Mouse (Mus musculus): ENCODE results near the gene Ush1c. TPM values are rescaled to one million over a fixed set of nuclear protein-coding genes. Genes with fewer than 3 reads are reported as not detected.

Gene Ush1c
- polyA plus RNA-seq, 1 experiment, result not detected

DNA sequence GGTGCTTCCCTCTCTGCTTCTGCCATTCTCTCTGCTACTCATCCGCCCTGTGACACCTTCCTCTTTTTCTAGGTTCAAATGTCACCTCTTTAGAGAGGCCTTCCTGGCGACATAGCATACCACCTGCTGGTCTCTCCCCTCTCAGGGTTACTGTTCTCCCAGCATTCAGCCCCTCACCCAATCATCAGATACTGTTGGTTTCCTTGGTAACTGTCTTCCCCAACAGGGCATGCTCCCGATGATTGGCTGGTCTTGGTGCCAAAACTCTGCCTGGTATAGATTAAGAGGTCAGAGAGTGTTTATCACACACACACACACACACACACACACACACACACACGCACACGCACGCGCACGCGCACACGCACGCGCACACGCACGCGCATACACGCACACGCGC lies 2.4 kb downstream of the Ush1c start:
- Histone ChIP-seq H3K4me1 (ENCODE audit: control insufficient read depth, insufficient read depth, insufficient read length, low read length) (no peaks in the 10 kb centered on the region), H3K27ac (replicated peaks; ENCODE audit: low read depth, low read length) (no peak overlapping the region), H3K4me3 (ENCODE audit: insufficient read depth, low read depth, low read length) (no peak overlapping the region)

DNA sequence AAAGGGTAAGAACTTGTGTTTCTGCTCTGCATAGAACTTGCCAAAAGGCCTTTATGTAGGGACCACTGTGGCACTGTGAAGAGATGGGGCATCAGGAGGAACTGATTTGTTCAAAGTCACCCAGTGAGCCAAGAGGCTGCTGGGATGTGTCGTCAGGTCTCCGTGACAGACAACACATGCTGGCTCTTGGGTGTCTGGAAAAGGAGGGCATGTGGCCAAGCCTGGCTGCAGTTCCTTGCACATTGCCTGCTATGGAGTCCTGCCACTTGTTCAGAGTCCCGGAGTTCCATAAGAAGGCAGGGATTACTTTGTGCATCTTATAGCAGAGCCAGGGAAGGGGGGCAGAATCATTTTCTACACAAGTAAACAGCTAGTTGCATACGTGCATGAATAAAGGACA lies 11.4 kb downstream of the Ush1c start:
- no peak overlapping the region for H3K27ac ChIP-seq (replicated peaks; ENCODE audit: low read depth, low read length)
- H3K4me1 ChIP-seq (ENCODE audit: control insufficient read depth, insufficient read depth, insufficient read length, low read length), result no peaks in the 10 kb centered on the region
- H3K4me3 ChIP-seq (ENCODE audit: insufficient read depth, low read depth, low read length), result no peak overlapping the region

DNA sequence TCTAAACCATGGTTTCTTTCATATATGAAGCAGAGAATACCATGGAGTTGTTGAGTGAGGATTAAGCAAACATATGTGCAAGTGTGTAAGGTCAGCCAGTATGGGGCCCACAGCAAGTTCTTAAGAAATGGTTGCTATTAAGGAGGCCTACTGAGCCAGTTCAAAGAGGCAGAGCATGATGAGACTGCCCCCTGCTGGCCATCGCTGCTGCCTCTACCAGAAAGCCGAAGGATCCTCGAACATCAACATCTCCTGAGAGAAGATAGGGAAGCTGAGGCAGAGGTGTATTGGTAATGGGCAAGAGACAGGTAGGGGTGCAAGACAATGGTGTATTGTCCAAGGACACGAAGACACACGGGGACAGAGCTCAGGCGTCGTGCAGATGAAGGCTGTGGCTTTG lies 12.1 kb downstream of the Ush1c start:
- no peaks in the 10 kb centered on the region for H3K4me1 ChIP-seq (ENCODE audit: control insufficient read depth, insufficient read depth, insufficient read length, low read length)
- no peak overlapping the region for H3K4me3 ChIP-seq (ENCODE audit: insufficient read depth, low read depth, low read length)
- no peak overlapping the region for H3K27ac ChIP-seq (replicated peaks; ENCODE audit: low read depth, low read length)

DNA sequence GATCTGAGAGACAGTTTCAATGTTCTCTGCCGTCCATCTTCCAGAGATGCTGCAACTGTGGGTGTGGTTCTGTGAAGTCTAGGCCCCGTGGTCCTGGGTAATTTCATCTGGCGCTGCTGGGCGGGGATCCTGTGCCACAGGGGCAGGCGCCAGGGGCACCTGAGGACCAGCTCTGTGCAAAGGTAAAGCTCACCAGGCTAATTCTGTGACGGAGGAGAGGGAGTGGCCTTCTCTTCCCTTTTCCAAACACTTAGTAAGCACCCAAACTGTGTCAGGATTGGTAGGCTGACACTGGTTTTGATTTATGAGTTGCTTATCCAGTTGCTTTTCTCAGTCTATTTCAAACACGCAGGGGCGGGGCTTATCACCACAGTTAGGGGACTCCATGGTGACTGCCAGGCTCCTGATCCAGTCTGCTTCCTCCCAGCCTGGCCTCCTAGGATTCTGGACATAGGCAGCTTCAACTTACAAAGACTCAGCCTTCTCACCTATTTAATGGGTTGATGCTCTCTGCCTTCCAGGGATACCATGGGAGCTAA lies 17.6 kb downstream of the Ush1c start:
- Histone ChIP-seq H3K4me1 (ENCODE audit: control insufficient read depth, insufficient read depth, insufficient read length, low read length) (no peaks in the 10 kb centered on the region), H3K27ac (replicated peaks; ENCODE audit: low read depth, low read length) (no peak overlapping the region), H3K4me3 (ENCODE audit: insufficient read depth, low read depth, low read length) (no peak overlapping the region)

DNA sequence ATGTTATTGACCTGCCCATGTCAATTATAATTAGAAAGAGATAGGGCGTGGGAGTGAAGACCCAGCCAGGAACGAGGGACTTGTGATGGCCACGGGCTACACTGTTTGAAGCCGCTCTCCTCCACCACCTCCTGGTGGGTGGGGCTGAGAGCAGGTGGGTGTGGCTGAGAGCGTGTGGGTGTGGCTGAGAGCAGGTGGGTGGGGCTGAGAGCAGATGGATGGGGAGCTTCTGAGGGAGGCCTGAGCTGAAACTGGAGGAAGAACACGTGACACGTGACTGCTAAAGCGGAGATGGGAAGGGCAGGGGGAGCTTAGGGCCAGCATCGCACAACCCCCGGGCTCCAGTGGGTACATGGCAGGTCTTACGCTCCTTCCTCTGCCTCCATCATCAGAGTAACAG lies 19.9 kb downstream of the Ush1c start:
- Histone ChIP-seq H3K4me1 (ENCODE audit: control insufficient read depth, insufficient read depth, insufficient read length, low read length) (no peaks in the 10 kb centered on the region), H3K4me3 (ENCODE audit: insufficient read depth, low read depth, low read length) (no peak overlapping the region), H3K27ac (replicated peaks; ENCODE audit: low read depth, low read length) (no peak overlapping the region)

DNA sequence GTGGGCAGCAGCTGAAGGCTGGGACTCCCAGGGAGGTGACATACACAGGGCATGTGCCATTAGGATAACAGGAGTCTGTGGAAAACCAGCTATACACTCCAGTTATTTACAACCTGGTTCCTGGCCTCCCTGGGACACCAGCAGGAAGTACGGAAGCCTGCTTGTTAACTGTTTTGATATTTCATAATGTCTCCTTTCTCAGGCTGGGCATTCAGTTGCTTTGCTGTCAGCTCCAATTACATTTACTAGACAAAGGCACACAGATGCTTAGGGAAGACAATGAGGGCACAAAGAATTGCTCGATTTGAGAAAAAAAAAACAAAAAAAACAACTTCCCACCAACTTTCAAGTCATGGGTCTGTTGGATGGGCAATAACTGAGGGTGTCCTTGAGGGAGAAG lies 21.8 kb downstream of the Ush1c start:
- Histone ChIP-seq H3K4me1 (ENCODE audit: control insufficient read depth, insufficient read depth, insufficient read length, low read length) (no peaks in the 10 kb centered on the region), H3K27ac (replicated peaks; ENCODE audit: low read depth, low read length) (no peak overlapping the region), H3K4me3 (ENCODE audit: insufficient read depth, low read depth, low read length) (no peak overlapping the region)

DNA sequence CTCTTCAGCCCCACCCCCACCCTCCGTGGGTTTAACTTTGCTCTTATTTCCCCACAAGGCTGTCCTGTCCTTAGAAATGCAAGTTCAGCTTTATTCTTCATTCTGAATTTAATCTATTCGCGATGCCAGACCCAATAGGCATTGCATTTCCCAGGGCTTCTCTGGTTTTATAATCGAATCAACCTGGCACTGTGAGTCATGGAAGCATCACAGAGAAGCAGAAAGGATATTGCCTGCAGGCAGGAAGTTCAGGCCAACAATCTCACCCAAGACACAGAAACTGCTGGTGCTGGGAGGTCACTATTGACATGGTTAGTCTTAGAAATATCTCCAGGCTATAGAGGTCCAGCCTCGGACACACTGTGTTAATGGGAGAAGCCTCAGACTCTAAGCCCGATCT lies 28.0 kb downstream of the Ush1c start:
- Histone ChIP-seq H3K4me3 (ENCODE audit: insufficient read depth, low read depth, low read length) (no peak overlapping the region), H3K27ac (replicated peaks; ENCODE audit: low read depth, low read length) (no peak overlapping the region), H3K4me1 (ENCODE audit: control insufficient read depth, insufficient read depth, insufficient read length, low read length) (no peaks in the 10 kb centered on the region)

DNA sequence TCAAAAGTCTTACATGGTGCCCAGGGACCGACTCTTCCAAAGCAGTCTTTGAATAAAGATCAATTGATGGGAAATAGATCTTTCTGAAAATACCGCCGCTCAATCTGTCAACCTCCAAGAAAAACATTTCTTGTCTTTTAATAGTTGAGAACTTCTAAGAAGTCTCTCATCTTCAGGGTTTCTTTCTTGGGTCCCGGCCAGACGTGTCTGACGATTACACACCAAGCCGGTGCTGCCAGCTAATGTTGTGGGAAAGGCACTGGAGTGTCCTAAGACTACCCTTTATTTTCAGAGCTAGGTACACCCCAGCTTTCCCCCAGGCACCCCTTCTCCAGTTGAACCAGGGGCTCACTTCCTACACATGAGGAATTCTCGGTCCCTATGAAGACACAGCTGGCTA lies 30.2 kb downstream of the Ush1c start:
- Histone ChIP-seq H3K4me1 (ENCODE audit: control insufficient read depth, insufficient read depth, insufficient read length, low read length) (no peaks in the 10 kb centered on the region), H3K4me3 (ENCODE audit: insufficient read depth, low read depth, low read length) (no peak overlapping the region), H3K27ac (replicated peaks; ENCODE audit: low read depth, low read length) (no peak overlapping the region)

DNA sequence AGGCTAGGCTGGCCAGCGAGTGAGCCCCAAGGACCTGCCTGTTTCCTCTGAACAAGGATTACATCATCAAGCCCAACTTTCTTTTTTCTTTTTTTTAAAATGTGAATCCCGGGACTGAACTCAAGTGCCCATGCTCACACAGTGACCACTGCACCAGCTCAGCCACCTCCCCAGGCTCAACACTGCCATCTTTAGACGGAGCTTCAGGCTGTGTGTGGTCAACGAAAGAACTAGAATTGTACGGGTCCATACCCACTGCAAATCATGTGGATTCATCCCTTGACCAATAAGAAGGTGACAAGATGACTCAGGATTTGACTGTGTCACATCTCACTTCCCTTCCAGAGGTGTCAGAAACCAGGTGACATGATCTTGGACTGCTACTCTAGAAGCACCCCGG lies 33.5 kb downstream of the Ush1c start:
- Histone ChIP-seq H3K4me3 (ENCODE audit: insufficient read depth, low read depth, low read length) (no peak overlapping the region), H3K27ac (replicated peaks; ENCODE audit: low read depth, low read length) (no peak overlapping the region), H3K4me1 (ENCODE audit: control insufficient read depth, insufficient read depth, insufficient read length, low read length) (no peaks in the 10 kb centered on the region)

DNA sequence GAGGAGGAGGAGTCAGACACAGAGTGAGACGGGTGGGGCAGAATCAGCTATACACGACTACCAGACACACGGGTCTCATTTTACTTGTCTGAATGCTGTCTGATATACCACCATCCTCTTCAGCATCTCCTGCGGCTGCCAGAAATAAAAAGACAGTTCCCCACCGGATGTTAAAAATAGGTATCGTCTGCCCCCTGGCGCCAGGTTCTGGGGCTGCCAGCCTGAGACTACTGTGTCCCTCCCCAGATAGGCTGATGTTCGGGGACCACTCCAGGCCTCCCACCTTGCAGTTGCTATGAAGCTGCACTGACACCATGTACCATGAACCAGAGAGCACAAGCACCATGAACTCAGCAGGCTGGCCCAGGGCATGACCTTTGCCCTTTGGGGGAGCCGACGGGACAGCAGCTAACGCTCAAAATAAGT lies 34.2 kb downstream of the Ush1c start:
- Histone ChIP-seq H3K4me3 (ENCODE audit: insufficient read depth, low read depth, low read length) (no peak overlapping the region), H3K27ac (replicated peaks; ENCODE audit: low read depth, low read length) (no peak overlapping the region)

DNA sequence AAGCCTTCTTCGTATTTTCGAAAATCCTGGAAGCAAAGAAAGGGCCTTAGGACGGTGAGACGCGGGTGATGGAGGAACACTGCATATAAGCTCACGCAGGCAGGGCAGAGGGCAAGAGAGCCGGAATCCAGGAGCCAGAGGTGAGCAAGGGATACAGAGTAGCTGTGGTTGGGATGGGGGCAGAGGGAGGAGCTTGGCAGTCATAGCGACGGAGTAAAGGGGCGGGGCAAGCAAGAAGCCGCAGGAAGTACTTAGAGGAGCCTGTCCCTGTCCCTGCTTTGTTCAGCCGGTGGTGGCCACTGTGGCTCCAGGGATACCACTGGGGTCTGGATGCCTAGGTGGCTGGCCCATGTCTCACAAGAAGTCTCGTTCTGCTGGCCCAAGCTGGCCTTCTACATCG lies 36.7 kb downstream of the Ush1c start:
- no peak overlapping the region for H3K27ac ChIP-seq (replicated peaks; ENCODE audit: low read depth, low read length)
- H3K4me1 ChIP-seq (ENCODE audit: control insufficient read depth, insufficient read depth, insufficient read length, low read length), result no peaks in the 10 kb centered on the region
- no peak overlapping the region for H3K4me3 ChIP-seq (ENCODE audit: insufficient read depth, low read depth, low read length)

More for the DNA sequence above, 34.2 kb downstream of the Ush1c start:
- no peaks in the 10 kb centered on the region for H3K4me1 ChIP-seq (ENCODE audit: control insufficient read depth, insufficient read depth, insufficient read length, low read length)

DNA sequence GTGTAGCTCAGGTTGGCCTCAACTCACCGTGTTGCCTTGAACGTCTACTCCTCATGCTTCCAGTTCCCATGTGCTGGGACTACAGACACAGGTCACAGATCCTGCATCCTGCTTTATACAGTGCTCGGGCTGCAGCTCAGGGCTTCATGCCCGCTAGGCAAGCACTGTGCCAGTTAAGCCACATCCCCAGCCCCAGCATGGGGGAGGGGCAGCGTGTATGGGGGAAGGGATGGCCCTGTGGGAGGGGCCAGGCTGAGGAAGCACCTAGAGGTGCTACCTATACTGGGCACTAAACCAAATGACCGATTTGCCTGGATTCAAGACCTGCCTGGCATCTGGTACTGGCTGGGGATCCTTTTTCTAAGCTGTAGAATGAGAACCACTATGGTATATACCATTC lies 38.3 kb downstream of the Ush1c start:
- Histone ChIP-seq H3K4me3 (ENCODE audit: insufficient read depth, low read depth, low read length) (no peak overlapping the region), H3K27ac (replicated peaks; ENCODE audit: low read depth, low read length) (no peak overlapping the region), H3K4me1 (ENCODE audit: control insufficient read depth, insufficient read depth, insufficient read length, low read length) (no peaks in the 10 kb centered on the region)

DNA sequence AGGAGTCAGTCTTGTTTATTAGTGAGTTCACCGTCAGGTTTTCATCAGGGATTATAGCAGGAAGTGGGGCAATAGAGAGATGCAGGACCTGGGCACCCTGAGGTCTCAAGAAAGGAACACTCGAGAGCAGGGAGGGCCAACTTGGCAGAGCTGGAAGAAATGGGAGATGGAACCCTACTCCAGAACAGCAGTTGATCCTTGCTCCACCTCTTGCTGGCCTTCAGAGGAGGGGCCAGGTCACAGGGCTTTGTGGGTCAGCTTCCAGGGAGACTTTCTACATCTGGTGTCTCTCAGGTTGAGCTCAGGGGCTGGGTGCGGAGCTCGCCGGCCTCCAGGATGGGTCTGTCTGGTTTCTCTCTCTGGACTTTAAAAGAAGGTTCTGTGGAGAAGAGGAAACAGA lies 42.9 kb downstream of the Ush1c start:
- no peak overlapping the region for H3K27ac ChIP-seq (replicated peaks; ENCODE audit: low read depth, low read length)
- H3K4me1 ChIP-seq (ENCODE audit: control insufficient read depth, insufficient read depth, insufficient read length, low read length), result no peaks in the 10 kb centered on the region
- H3K4me3 ChIP-seq (ENCODE audit: insufficient read depth, low read depth, low read length), result no peak overlapping the region

DNA sequence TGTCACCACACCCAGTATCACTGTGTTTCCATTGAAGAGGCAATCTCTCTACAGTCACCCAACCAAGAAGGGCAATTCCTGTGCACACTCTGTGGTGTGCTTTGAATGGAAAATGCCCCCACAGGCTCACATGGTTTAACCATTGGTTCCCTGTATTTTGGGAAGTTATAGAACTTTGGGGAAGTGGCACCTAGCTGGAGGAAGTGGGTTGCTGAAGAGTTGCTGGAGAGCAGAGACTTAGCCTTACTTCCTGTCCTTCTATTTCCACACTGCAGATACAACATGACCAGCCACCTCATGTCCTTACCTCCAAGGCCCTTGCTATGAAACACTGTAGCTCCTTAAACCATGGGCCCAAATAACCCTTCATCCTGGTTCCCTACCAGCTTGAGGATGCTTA lies 54.1 kb downstream of the Ush1c start:
- Histone ChIP-seq H3K27ac (replicated peaks; ENCODE audit: low read depth, low read length) (no peak overlapping the region), H3K4me3 (ENCODE audit: insufficient read depth, low read depth, low read length) (no peak overlapping the region), H3K4me1 (ENCODE audit: control insufficient read depth, insufficient read depth, insufficient read length, low read length) (no peaks in the 10 kb centered on the region)

DNA sequence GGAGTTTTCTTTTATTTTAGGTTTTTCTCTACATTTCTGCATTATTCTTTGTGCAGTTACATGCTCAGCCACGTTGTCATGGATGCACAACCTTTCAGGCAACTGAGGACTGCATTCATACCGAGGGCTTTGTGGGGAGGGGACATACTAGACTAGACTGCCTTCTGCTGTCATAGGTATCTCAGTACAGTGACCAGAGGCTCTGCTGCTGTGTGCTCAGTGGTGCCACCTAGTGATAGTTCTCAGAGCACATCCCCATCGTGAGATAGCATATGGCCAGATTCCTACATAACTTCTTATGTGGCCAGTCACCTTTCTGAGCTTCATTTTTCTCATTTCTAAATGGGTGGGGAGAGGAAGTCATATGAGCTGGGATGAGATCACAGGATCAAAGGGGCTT lies 56.7 kb downstream of the Ush1c start:
- H3K27ac ChIP-seq (replicated peaks; ENCODE audit: low read depth, low read length), result no peak overlapping the region
- H3K4me1 ChIP-seq (ENCODE audit: control insufficient read depth, insufficient read depth, insufficient read length, low read length), result no peaks in the 10 kb centered on the region
- H3K4me3 ChIP-seq (ENCODE audit: insufficient read depth, low read depth, low read length), result no peak overlapping the region

DNA sequence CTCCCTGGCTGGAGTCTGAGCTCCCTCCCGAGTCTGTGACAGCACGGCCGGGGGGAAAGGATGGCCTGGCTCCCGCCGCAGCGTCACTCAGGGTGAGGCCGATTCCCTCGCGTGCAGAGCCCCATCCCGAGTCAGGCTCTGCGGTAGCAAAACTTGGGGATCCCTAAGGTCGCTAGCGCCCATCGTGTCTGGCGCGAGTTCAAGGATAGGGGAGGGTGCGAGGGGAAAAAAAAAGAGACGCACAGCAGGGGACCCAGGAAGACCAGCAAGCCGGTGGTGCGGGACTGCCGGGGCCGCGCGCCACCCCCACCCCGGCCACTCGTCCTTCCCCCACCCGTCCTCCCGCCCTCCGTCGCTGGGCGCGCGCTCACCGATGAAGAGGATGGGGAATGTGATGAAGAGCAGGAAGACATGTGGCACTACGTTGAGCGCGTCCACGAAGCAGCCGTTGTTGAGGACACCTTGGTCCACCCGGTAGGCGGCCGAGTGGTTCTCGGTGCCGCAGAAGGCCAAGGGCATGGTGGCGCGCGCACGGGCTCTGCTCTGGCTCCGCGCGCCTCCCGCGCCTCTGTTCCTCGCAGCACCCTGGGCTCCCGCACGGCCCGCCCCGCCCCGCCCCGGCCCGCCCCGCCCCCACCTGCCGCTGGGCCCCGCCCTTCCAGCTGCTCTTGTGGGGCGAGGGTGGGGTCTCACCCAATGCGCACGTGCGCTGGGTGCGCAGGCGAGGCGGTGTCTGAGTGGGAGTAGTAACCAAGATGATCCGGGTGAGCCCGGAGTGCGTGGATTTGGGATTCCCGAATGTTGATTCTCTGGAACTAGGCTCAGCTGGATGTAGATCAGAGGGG lies 58.6 kb downstream of the Ush1c start, which contains the start of gene Abcc8:
Gene Abcc8, minus strand, starts transcription at position 603 of the 845 bp plus-strand sequence.
- Histone ChIP-seq H3K27ac (replicated peaks; ENCODE audit: low read depth, low read length) (no peak within 1 kb of the TSS), H3K4me3 (ENCODE audit: insufficient read depth, low read depth, low read length) (no peak within 1 kb of the TSS), H3K4me1 (ENCODE audit: control insufficient read depth, insufficient read depth, insufficient read length, low read length) (no peaks in the 10 kb centered on the region)
